Mouse (Mus musculus) G1E (cell line): ENCODE measurements around the gene Vav3.

ENCODE experiments used
- CTCF ChIP-seq: IDR thresholded peaks from 2 replicates; pipeline ENCODE4 v1.5.1; 2012; ENCODE audit warnings: low read depth, low read length, inconsistent platforms, mixed read lengths
- GATA1 ChIP-seq: IDR thresholded peaks from 2 replicates; pipeline ENCODE4 v1.6.1; 2012; ENCODE audit warnings: borderline replicate concordance, low read length, inconsistent platforms, mixed read lengths
- GATA2 ChIP-seq: IDR thresholded peaks from 2 replicates; pipeline ENCODE4 v1.6.1; 2012; ENCODE audit warnings: low read depth, low read length, inconsistent platforms, borderline replicate concordance
- POLR2AphosphoS5 ChIP-seq: IDR thresholded peaks from 2 replicates; pipeline ENCODE4 v1.6.1; 2012; ENCODE audit warnings: low read depth, low read length, inconsistent platforms; ENCODE audit not compliant: insufficient replicate concordance
- TAL1 ChIP-seq: conservative IDR thresholded peaks from 2 replicates; pipeline ENCODE4 v1.6.1; 2012; ENCODE audit warnings: low read depth, low read length, inconsistent platforms, mixed read lengths

GRCm38 (mm10) chr3:109578347-109578746 lies 237.9 kb downstream of the Vav3 start:
- TF ChIP-seq CTCF, result no peak
- TF ChIP-seq GATA1, result no peak
- TF ChIP-seq TAL1, result no peak
- no peak for TF ChIP-seq POLR2AphosphoS5
- TF ChIP-seq GATA2, result no peak
